Mouse (Mus musculus): ENCODE measurements around the gene Fgf4. TPM values are rescaled to one million over a fixed set of nuclear protein-coding genes. Genes with fewer than 3 reads are reported as not detected.
"Not testable (repeated sequence)": the region's sequence is repeated elsewhere in the genome, so short reads cannot be mapped to it uniquely, and the experiment has no call there.

Fgf4 gene
- total RNA-seq, 1 experiment from 2014 or later, result not detected

DNA sequence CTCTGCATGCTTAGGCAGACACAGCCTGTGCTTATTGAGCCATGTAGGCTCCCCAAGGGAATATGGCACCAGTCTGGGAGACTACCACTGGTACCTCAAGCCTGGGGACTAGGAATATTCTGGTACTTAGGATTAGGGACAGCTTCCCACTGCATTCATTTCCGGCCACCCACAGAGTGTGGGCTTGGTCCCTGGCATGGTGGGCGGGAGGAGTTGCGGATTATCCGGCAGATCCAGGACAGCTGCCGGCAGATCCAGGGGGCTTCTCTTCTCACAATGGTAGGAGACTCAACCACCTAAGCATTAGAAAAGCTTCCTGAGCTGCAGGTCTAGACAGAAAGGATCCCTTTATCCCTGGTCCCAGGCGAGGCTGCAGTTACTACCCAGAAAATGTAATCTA is 51.3 kb downstream of the Fgf4 start:
- no peak for ATAC-seq (replicated peaks; ENCODE audit: insufficient number of reproducible peaks, low FRiP score, low TSS enrichment, poor library complexity, severe bottlenecking)

DNA sequence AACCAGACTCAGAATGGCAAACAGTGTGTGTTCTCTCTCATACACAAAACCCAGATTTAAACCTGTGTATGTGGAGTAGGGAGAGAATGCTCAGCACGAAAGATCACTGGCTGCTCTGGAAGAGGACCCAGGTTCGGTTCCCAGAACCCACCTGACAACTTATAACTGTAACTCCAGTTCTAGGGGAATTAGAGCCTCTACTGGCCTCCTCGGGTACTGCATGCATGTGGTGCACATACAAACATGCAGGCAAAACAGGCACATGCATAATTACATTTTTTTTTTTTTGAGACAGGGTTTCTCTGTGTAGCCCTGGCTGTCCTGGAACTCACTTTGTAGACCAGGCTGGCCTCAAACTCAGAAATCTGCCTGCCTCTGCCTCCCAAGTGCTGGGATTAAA is 58.3 kb downstream of the Fgf4 start:
- ATAC-seq (replicated peaks; ENCODE audit: insufficient number of reproducible peaks, low FRiP score, low TSS enrichment, poor library complexity, severe bottlenecking), result not testable (repeated sequence)

DNA sequence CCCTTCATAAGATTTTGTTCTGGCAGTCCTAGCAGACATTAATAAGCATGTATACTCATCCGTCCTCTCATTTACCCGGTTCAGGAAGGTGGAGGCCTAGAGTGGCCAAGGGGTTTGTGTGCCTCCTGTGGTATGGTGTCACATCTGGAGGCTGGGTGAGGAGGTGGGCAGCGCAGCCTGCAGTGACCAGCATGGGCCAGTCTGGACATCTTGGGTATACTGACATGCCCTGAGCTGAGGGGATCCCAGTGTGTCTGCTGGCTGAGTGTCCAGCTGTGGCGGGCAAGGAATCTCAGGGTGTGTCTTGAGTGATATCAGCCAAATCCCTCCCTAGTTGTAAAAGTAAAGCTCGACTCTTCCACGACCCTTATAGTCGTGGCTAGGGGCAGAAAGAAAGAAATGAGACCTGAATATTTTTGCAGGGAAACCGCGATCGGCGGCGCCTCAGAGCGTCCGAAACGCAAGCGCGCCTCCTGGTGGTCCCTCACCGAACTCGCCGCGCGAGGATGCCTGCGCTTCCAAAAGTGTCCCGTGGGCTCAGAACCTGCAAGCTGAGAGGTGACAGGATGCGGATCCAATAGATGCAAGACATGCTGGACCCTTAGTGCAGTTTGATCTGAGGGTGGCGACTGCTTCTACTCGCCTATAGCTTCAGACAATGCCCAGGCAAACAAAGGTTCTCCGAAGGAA is 59.7 kb downstream of the Fgf4 start:
- ATAC-seq (replicated peaks; ENCODE audit: insufficient number of reproducible peaks, low FRiP score, low TSS enrichment, poor library complexity, severe bottlenecking), result 0 out of 2 replicates have a peak, but pooled peaks have one; percentile 54

DNA sequence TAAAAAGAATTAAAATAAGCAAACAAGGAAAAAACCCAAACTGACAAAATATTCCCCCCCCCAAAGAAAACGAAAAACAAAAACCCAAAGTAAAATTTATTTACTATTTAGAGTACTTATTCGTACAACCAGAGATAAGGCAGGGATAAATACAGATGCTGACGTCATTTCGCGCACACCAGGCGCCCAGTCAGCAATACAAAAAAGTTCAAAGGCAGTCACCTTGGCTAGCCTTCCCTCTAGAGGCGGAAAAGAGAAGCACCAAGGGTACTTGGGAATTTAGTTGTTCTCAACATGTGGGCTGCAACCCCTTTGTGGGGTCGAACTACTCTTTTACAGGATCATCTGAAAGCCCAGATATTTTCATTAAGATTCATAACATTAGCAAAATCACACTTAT is 60.6 kb downstream of the Fgf4 start:
- ATAC-seq (replicated peaks; ENCODE audit: insufficient number of reproducible peaks, low FRiP score, low TSS enrichment, poor library complexity, severe bottlenecking), result no peak

- no peak for ATAC-seq (replicated peaks; ENCODE audit: insufficient number of reproducible peaks, low FRiP score, low TSS enrichment, poor library complexity, severe bottlenecking)
These were observed 61.5 kb downstream of the Fgf4 start for GRCm38 (mm10) chr7:144908705-144909104.

- ATAC-seq (replicated peaks; ENCODE audit: insufficient number of reproducible peaks, low FRiP score, low TSS enrichment, poor library complexity, severe bottlenecking), result no peak
These were observed 64.0 kb downstream of the Fgf4 start for GRCm38 (mm10) chr7:144911121-144911520.

DNA sequence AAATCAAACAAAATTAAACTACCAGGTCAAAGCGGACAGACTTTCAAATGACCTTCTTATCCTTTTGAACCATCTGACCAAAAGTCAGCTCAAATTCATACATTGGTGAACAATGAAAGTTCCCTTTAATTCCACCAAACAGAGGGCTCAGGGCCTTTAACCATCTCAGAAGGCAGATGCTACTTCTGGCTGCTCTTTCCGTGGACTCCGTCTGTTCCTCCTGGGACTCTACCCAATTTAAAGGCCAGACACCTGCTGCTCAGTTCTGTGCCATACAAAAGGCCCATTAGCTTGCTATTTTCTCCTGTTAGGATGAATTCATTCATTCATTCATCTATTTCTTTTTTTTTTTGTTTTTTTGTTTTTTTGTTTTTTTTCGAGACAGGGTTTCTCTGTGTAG is 65.7 kb downstream of the Fgf4 start:
- no peak for ATAC-seq (replicated peaks; ENCODE audit: insufficient number of reproducible peaks, low FRiP score, low TSS enrichment, poor library complexity, severe bottlenecking)

DNA sequence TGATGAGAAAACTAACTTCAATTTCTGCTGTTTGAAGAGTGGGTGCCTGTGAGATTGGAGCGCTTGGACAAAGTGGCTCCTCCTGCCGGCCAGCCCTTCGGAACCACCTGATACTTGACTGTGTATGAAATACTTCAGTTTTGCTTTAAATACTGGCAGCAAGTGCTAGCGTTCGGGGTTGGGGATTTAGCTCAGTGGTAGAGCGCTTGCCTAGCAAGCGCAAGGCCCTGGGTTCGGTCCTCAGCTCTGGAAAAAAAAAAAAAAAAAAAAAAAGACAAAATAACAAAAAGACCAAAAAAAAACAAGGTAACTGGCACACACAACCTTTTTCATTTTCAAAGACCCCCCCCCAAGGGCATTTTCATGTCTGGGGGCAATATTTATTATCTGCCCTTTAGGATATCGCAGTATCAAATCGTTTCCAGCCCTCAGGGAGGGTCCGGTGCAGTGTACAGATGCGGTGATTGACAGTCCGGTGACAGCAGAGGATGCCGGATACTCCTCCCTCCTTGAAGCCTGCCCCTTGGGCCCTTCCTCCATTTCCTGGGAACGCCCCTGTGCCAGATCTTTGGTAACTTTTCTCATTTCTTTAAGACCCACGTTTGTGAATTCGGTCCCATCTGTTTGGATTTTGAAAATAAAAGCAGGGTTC is 67.3 kb downstream of the Fgf4 start:
- ATAC-seq (replicated peaks; ENCODE audit: insufficient number of reproducible peaks, low FRiP score, low TSS enrichment, poor library complexity, severe bottlenecking), result peak; percentile 77

Other genes starting within 250 kb of the Fgf4 start
- gene Ano1, start 95.4 kb upstream of the Fgf4 start, total RNA-seq (2017), result 0.38 TPM in 1 of 3 replicates, not detected in the others
- 2.0 TPM in 1 of 3 replicates, not detected in the others for gene Fgf3, start 9.3 kb upstream of the Fgf4 start, total RNA-seq (2017)
- not detected in 3 replicates for gene Fgf15, start 49.2 kb downstream of the Fgf4 start, total RNA-seq (2017)
- gene LTO1, start 67.7 kb downstream of the Fgf4 start, total RNA-seq (2017), result 31.6 to 57.8 TPM (median 50.1 TPM) in 3 replicates
- 1.1 to 5.5 TPM (median 1.7 TPM) in 3 replicates for gene Ccnd1, start 92.6 kb downstream of the Fgf4 start, total RNA-seq (2017)